ENCODE assay signal across 8 mouse cellular contexts in the genomic region with DNA sequence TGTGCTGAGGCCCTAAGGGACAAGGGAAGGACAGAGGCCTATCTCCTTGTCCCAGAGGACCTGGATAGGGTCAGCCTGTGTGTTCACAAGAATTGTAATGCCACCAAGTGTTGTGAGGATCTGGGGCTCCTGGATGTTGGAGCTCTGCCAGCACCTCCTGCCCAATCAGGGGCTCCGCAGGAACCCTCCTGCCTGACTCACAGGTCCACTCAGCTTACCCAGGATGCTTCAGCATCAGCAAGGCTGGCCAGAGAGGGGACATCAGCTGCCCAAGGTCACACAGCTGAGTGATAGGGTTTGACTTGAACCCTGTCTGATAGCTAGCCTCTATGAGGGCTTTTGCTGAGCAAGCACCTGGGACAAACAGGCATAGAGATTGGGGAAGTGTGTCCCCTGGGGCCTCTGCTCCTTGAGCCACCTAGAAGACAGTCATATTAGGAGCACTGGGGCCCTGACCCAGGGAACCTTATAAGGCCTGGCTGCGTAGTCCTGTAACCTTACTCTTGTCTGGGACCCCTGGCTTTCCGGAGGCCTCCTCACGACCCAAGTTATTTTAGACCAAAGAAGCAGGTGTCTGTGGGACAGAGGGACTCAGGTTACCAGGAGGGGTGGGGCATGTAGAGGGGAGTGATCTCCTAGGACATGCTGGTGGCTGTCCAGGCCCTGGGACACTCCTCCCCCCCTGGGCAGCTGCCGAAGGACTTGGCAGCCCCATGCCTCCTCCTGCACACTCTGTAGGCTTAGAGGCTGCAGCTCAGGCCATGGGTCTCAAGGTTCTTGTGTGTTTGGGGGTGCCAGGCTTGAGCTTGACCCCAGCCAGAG. TPM values are rescaled to one million over a fixed set of nuclear protein-coding genes. Genes with fewer than 3 reads are reported as not detected.
DNase-seq lines count a peak whose midpoint lies in the region; ATAC-seq and TF ChIP-seq lines count a peak whose summit lies in the region.
"Had no signal": no experiment of that assay in that cellular context is flagged by ENCODE, and none has a peak within 500 bp of the region (broad histone marks: within the 10 kb centered on the region; RNA-seq: fewer than 3 reads in every experiment).

No protein-coding gene starts in this region.

- intact Hi-C loops in heart, postnatal 14 days (cut with DNase I): no loop called here
- intact Hi-C loops in left cerebral cortex, postnatal 36 days (cut with DNase I): no loop called here

- ATAC-seq in forebrain, embryonic 11.5 days (replicated peaks; ENCODE audit: low FRiP score): no peak

- H3K9ac ChIP-seq in CH12.LX (ENCODE audit: insufficient read depth, low read depth): no peak overlapping the region
- peak overlapping the region; percentile 49; the same call in 1 of the 2 replicates for H3K9ac ChIP-seq in forebrain, embryonic 11.5 days (ENCODE audit: low read length)
- H3K9ac ChIP-seq: liver, embryonic 14.5 days had no signal

- DNase-seq in CH12.LX (ENCODE audit: extremely low read depth): peak; percentile 22
- DNase-seq in adrenal gland, adult 8-10 months: peak; percentile 63
- DNase-seq in forebrain, embryonic 11.5 days (ENCODE audit: low spot score): no peak
- peak; percentile 69 to 80 for DNase-seq in heart, postnatal 14 days
- DNase-seq in left cerebral cortex, postnatal 36 days (ENCODE audit: low spot score in 2 of 2): peak; percentile 73 to 75
- peak; percentile 23 for DNase-seq in retina, embryonic 14.5 days (ENCODE audit: low spot score)
- DNase-seq in spleen, postnatal 10 days (ENCODE audit: low spot score in 2 of 2): no peak

- H3K9me3 ChIP-seq in CH12.LX (replicated peaks; ENCODE audit: low read length): no peaks in the 10 kb centered on the region
- H3K9me3 ChIP-seq in forebrain, embryonic 11.5 days (ENCODE audit: control insufficient read depth, low read length): no peaks in the 10 kb centered on the region

- no peak for TF ChIP-seq POLR2A in CH12.LX (IDR thresholded peaks at IDR 0.05; ENCODE audit: low read depth, low read length)

- no peaks in the 10 kb centered on the region for H3K79me2 ChIP-seq in CH12.LX (replicated peaks; ENCODE audit: control insufficient read depth, extremely low read depth, insufficient read depth, poor library complexity, severe bottlenecking)

- TF ChIP-seq CTCF in CH12.LX (conservative IDR thresholded peaks at IDR 0.05 in 1 of 2, IDR thresholded peaks at IDR 0.05 in 1 of 2; ENCODE audit: low read depth in 2 of 2, low read length in 2 of 2): no peak

- H3K27me3 ChIP-seq in CH12.LX (replicated peaks): no peaks in the 10 kb centered on the region
- no peaks in the 10 kb centered on the region for H3K27me3 ChIP-seq in forebrain, embryonic 11.5 days (ENCODE audit: control insufficient read depth, insufficient read depth, low read length)

- no peak overlapping the region for H3K4me2 ChIP-seq in CH12.LX (ENCODE audit: insufficient read depth, low read depth, poor library complexity, severe bottlenecking)
- H3K4me2 ChIP-seq in forebrain, embryonic 11.5 days (ENCODE audit: low read depth, low read length, severe bottlenecking): peak overlapping the region; percentile 47; the same call in 1 of the 2 replicates

- in situ Hi-C loops in CH12.LX (cut with MboI; ENCODE audit: low pct_ligation_motif_present, low pct_unique_long_range_greater_than_20kb, low sequenced_read_pairs): no loop called here

- WGBS in forebrain, embryonic 11.5 days: 57% methylated on average over 5 of the region's 5 CpGs

- TF ChIP-seq RAD21 in CH12.LX (IDR thresholded peaks at IDR 0.05; ENCODE audit: low read depth, low read length): no peak

- peaks cover 14 to 26% of the 10 kb centered on the region in 2 experiments for H3K4me1 ChIP-seq in CH12.LX (ENCODE audit: control insufficient read depth in 1 of 2, insufficient read depth in 2 of 2)
- H3K4me1 ChIP-seq in forebrain, embryonic 11.5 days (replicated peaks; ENCODE audit: control insufficient read depth, insufficient read depth, low read length): peaks cover 18% of the 10 kb centered on the region

- no peak for TF ChIP-seq EP300 in CH12.LX (IDR thresholded peaks at IDR 0.05; ENCODE audit: low read length)

- H3K4me3 ChIP-seq in CH12.LX (replicated peaks in 1 of 3; ENCODE audit: low read depth in 2 of 3, low read length in 2 of 3, poor library complexity in 1 of 3): no peak overlapping the region
- no peak overlapping the region for H3K4me3 ChIP-seq in forebrain, embryonic 11.5 days (ENCODE audit: low read depth, low read length)

- H3K27ac ChIP-seq in CH12.LX (ENCODE audit: insufficient read depth, low read depth): no peak overlapping the region
- H3K27ac ChIP-seq in forebrain, embryonic 11.5 days (ENCODE audit: low read depth, low read length): no peak overlapping the region
- H3K27ac ChIP-seq: liver, embryonic 14.5 days had no signal

- dilution Hi-C loops in CH12.LX (cut with MboI; ENCODE audit: extremely low pct_ligation_motif_present, extremely low pct_unique_long_range_greater_than_20kb, low sequenced_read_pairs): no loop called here

- H3K36me3 ChIP-seq in CH12.LX (replicated peaks in 1 of 2; ENCODE audit: control insufficient read depth in 1 of 2, insufficient read depth in 1 of 2, low read length in 1 of 2): peaks cover 0 to 17% of the 10 kb centered on the region in 2 experiments
- H3K36me3 ChIP-seq in forebrain, embryonic 11.5 days (ENCODE audit: control insufficient read depth, insufficient read depth, low read length): no peaks in the 10 kb centered on the region

TF ChIP-seq in CH12.LX, 34 proteins besides CTCF, POLR2A, EP300 and RAD21 (continues in another document):
- TF ChIP-seq RCOR1 (conservative IDR thresholded peaks at IDR 0.05; ENCODE audit: low read depth, low read length) (no peak), MAFK (IDR thresholded peaks at IDR 0.05; ENCODE audit: insufficient replicate concordance, low read length) (peak; percentile 76), PAX5 (IDR thresholded peaks at IDR 0.05; ENCODE audit: low read length) (no peak), ZMIZ1 (IDR thresholded peaks at IDR 0.05; ENCODE audit: low read depth, low read length) (no peak), USF2 (conservative IDR thresholded peaks at IDR 0.05; ENCODE audit: low read depth, low read length) (no peak), ZKSCAN1 (IDR thresholded peaks at IDR 0.05; ENCODE audit: borderline replicate concordance, low read depth, low read length) (no peak), IRF4 (IDR thresholded peaks at IDR 0.05; ENCODE audit: low read depth, low read length) (peak; percentile 25; the same call in 1 of the 2 replicates), CHD1 (IDR thresholded peaks at IDR 0.05; ENCODE audit: low read depth, low read length) (no peak), NRF1 (IDR thresholded peaks at IDR 0.05; ENCODE audit: low read depth, low read length) (no peak), JUN (IDR thresholded peaks at IDR 0.05; ENCODE audit: insufficient read depth, low read depth, low read length) (no peak), MYC (IDR thresholded peaks at IDR 0.05; ENCODE audit: low read depth, low read length) (no peak), MXI1 (IDR thresholded peaks at IDR 0.05; ENCODE audit: low read depth, low read length) (no peak), SMC3 (IDR thresholded peaks at IDR 0.05; ENCODE audit: low read depth, low read length) (no peak), POLR2AphosphoS2 (IDR thresholded peaks at IDR 0.05; ENCODE audit: low read depth, low read length) (no peak), MAZ (IDR thresholded peaks at IDR 0.05; ENCODE audit: low read depth, low read length) (no peak), MAX (IDR thresholded peaks at IDR 0.05; ENCODE audit: low read length) (no peak)

RNA-seq across cellular contexts. Expression of gene Ak1, which starts 4.5 kb away (rescaled TPM):
- total RNA-seq in CH12.LX (2012; rRNA removed) (2.9 and 3.9 TPM in 2 replicates), CH12.LX (2014; rRNA removed) (1.4 TPM in 2 replicates)
- 1.5 and 2.8 TPM in 2 replicates for polyA plus RNA-seq in CH12.LX (2012; ENCODE audit: insufficient read length, low read depth)
- 10 to 100 TPM; 24.1 to 57.3 (median 40.1) TPM for total RNA-seq in adrenal gland, adult 8-10 months (2022)
- 18.9 and 20.6 TPM in 2 replicates for polyA plus RNA-seq in forebrain, embryonic 11.5 days (2014; fragmentation: Nextera tagmentation; extraction: Ambion mirVana)
- 100 to 1,000 TPM; 595 to 617 TPM for total RNA-seq in heart, postnatal 14 days (2021)
- total RNA-seq in left cerebral cortex, postnatal 36 days (2021): 100 to 1,000 TPM; 152 to 173 TPM

RNA-seq across cellular contexts. Expression of gene Eng, which starts 20.3 kb away (rescaled TPM):
- total RNA-seq in CH12.LX (2012; rRNA removed): 0.13 TPM in 2 replicates
- 0.08 TPM in 1 of 2 replicates, not detected in the other for total RNA-seq in CH12.LX (2014; rRNA removed)
- 0.44 and 0.47 TPM in 2 replicates for polyA plus RNA-seq in CH12.LX (2012; ENCODE audit: insufficient read length, low read depth)
- total RNA-seq in adrenal gland, adult 8-10 months (2022): 100 to 1,000 TPM in 3 of 4 experiments, 10 to 100 TPM in 1; 96.0 to 134 (median 120) TPM
- 25.5 and 25.9 TPM in 2 replicates for polyA plus RNA-seq in forebrain, embryonic 11.5 days (2014; fragmentation: Nextera tagmentation; extraction: Ambion mirVana)
- total RNA-seq in heart, postnatal 14 days (2021): 100 to 1,000 TPM; 148 to 162 TPM
- total RNA-seq in left cerebral cortex, postnatal 36 days (2021): 10 to 100 TPM; 22.0 to 26.1 TPM

RNA-seq across cellular contexts. Expression of gene St6galnac6, which starts 26.6 kb away (rescaled TPM):
- total RNA-seq in CH12.LX (2012; rRNA removed) (13.9 and 14.3 TPM in 2 replicates), CH12.LX (2014; rRNA removed) (12.9 and 13.2 TPM in 2 replicates)
- polyA plus RNA-seq in CH12.LX (2012; ENCODE audit: insufficient read length, low read depth): 10.7 and 13.3 TPM in 2 replicates
- total RNA-seq in adrenal gland, adult 8-10 months (2022): 10 to 100 TPM; 42.7 to 61.4 (median 51.8) TPM
- polyA plus RNA-seq in forebrain, embryonic 11.5 days (2014; fragmentation: Nextera tagmentation; extraction: Ambion mirVana): 4.7 and 5.1 TPM in 2 replicates
- total RNA-seq in heart, postnatal 14 days (2021): 100 to 1,000 TPM in 1 of 2 experiments, 10 to 100 TPM in 1; 97.9 to 104 TPM
- total RNA-seq in left cerebral cortex, postnatal 36 days (2021): 100 to 1,000 TPM; 121 to 135 TPM

RNA-seq across cellular contexts. Expression of gene St6galnac4, which starts 39.2 kb away (rescaled TPM):
- 51.9 and 57.4 TPM in 2 replicates for total RNA-seq in CH12.LX (2012; rRNA removed)
- 45.9 and 58.3 TPM in 2 replicates for total RNA-seq in CH12.LX (2014; rRNA removed)
- 81.7 and 87.0 TPM in 2 replicates for polyA plus RNA-seq in CH12.LX (2012; ENCODE audit: insufficient read length, low read depth)
- total RNA-seq in adrenal gland, adult 8-10 months (2022): 10 to 100 TPM in 3 of 4 experiments, 1 to 10 TPM in 1; 8.5 to 18.9 (median 13.8) TPM
- polyA plus RNA-seq in forebrain, embryonic 11.5 days (2014; fragmentation: Nextera tagmentation; extraction: Ambion mirVana): 15.4 and 16.7 TPM in 2 replicates
- total RNA-seq in heart, postnatal 14 days (2021): 10 to 100 TPM; 22.8 to 23.6 TPM
- total RNA-seq in left cerebral cortex, postnatal 36 days (2021): 10 to 100 TPM; 36.7 to 39.1 TPM

RNA-seq across cellular contexts. Expression of gene 9430097D07Rik, which starts 50.6 kb away (rescaled TPM):
- total RNA-seq in CH12.LX (2012; rRNA removed): 0.13 TPM in 1 of 2 replicates, not detected in the other
- not detected in 2 replicates for total RNA-seq in CH12.LX (2014; rRNA removed)
- not detected in 2 replicates for polyA plus RNA-seq in CH12.LX (2012; ENCODE audit: insufficient read length, low read depth)
- not detected for total RNA-seq in adrenal gland, adult 8-10 months (2022)
- polyA plus RNA-seq in forebrain, embryonic 11.5 days (2014; fragmentation: Nextera tagmentation; extraction: Ambion mirVana): 0.35 TPM in 1 of 2 replicates, not detected in the other
- total RNA-seq in heart, postnatal 14 days (2021): not detected
- total RNA-seq in left cerebral cortex, postnatal 36 days (2021): 1 to 10 TPM; 1.1 to 1.4 TPM

Comparison
In these comparisons a context has a peak if more than half of its experiments do, and no peak if none do; other contexts are left out.
1. DNase-seq: peak in CH12.LX (single experiment), adrenal gland, adult 8-10 months (single experiment), heart, postnatal 14 days (2 of 2), left cerebral cortex, postnatal 36 days (2 of 2) and retina, embryonic 14.5 days (single experiment); none in forebrain, embryonic 11.5 days (single experiment) and spleen, postnatal 10 days (0 of 2).
2. RNA of gene Ak1, which starts 4.5 kb away (total RNA-seq): 595 to 617 TPM in heart, postnatal 14 days, 152 to 173 TPM in left cerebral cortex, postnatal 36 days and 24.1 to 57.3 TPM in adrenal gland, adult 8-10 months; 1.4 to 3.9 TPM in CH12.LX; every median in the first group is over 4 times any median in the second.
3. RNA of gene Eng, which starts 20.3 kb away (total RNA-seq): 148 to 162 TPM in heart, postnatal 14 days, 96.0 to 134 TPM in adrenal gland, adult 8-10 months and 22.0 to 26.1 TPM in left cerebral cortex, postnatal 36 days; 0.08 to 0.13 TPM in CH12.LX; every median in the first group is over 10 times any median in the second.